Mouse (Mus musculus): ENCODE data around the gene Osbpl3. TPM values are rescaled to one million over a fixed set of nuclear protein-coding genes. Genes with fewer than 3 reads are reported as not detected.

Gene Osbpl3
- polyA plus RNA-seq, 1 experiment = 26.1 TPM

DNA sequence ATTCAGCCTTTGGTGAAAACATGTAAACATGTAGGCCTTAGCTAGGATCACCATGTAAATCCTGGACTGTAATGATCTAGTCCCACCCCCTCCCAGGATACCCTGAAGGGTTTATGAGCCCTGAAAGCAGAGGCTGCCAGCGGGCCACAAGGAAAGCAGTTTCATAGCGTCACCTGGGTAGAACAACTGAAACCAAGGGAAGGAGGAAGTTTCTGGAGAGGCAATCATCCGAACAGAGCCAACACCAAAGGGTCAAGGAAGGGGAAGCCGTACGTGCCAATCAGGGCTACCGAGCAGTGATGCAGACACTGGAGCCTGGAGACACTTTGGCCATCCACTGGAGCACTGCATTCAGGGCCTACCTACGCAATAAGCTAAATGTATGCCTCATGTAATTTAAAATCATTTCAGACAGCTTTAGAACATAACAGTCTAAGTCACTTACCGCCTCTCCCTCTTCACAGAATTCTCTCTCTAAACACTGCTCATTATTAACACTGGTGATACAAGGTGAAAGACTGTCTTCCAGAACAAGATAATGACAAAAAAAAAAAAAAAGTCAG is 70.5 kb downstream of the Osbpl3 start:
- H3K4me3 ChIP-seq (ENCODE audit: insufficient read depth, low read length) = no peak overlapping the region
- TF ChIP-seq POLR2A (IDR thresholded peaks at IDR 0.05; ENCODE audit: extremely low read depth, insufficient read depth, low read length) (no peak), CTCF (IDR thresholded peaks at IDR 0.05; ENCODE audit: extremely low read depth, insufficient read depth, low read length) (no peak)
- peaks cover 18% of the 10 kb centered on the region for H3K4me1 ChIP-seq (ENCODE audit: control insufficient read depth, insufficient read depth, low read length)
- H3K27ac ChIP-seq (ENCODE audit: insufficient read depth, low read length) = peak overlapping the region; percentile 20

DNA sequence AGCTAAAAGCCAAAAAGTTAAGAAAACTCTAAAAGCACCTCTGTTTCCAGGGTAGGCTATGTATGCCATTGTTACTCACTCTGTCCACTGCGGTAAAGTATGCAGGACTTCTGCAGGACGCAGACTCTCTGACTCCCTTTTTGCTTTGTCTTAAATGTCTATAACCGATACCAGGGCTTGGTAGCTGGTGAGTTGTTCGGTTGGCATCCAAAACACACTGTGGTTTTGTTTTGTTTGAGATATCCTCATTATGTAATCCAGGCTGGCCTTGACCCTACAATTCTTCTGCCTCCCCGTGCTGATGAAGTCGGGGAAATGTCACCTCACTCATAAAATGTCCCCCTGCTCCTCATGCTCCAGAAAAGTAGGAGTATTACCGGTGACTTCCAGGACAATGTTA is 73.3 kb downstream of the Osbpl3 start:
- TF ChIP-seq CTCF (IDR thresholded peaks at IDR 0.05; ENCODE audit: extremely low read depth, insufficient read depth, low read length) (no peak), POLR2A (IDR thresholded peaks at IDR 0.05; ENCODE audit: extremely low read depth, insufficient read depth, low read length) (no peak)
- no peak overlapping the region for H3K4me3 ChIP-seq (ENCODE audit: insufficient read depth, low read length)
- peaks cover 20% of the 10 kb centered on the region for H3K4me1 ChIP-seq (ENCODE audit: control insufficient read depth, insufficient read depth, low read length)
- H3K27ac ChIP-seq (ENCODE audit: insufficient read depth, low read length) = no peak overlapping the region

DNA sequence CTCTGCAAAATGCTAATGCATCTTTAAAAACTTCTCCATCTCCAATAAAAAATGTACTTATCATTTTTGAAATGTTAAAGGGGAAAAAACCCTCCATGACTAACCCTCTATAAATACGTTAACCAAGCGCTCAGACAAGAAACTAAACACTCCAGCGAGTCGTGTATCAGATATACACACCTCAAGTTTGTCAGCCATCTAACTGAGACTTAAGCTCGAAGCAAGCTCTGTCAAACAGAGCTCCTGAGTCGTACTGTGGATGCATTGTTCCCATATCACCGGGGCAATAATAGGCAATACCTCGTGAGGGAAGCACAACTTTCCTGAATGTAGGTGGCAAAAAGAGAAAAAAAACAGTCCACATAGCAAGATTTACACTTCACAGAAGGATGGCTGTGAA is 73.8 kb downstream of the Osbpl3 start:
- Histone ChIP-seq H3K4me3 (ENCODE audit: insufficient read depth, low read length) (no peak overlapping the region), H3K27ac (ENCODE audit: insufficient read depth, low read length) (no peak overlapping the region), H3K4me1 (ENCODE audit: control insufficient read depth, insufficient read depth, low read length) (peaks cover 20% of the 10 kb centered on the region)
- TF ChIP-seq POLR2A (IDR thresholded peaks at IDR 0.05; ENCODE audit: extremely low read depth, insufficient read depth, low read length) = no peak
- TF ChIP-seq CTCF (IDR thresholded peaks at IDR 0.05; ENCODE audit: extremely low read depth, insufficient read depth, low read length) = no peak

DNA sequence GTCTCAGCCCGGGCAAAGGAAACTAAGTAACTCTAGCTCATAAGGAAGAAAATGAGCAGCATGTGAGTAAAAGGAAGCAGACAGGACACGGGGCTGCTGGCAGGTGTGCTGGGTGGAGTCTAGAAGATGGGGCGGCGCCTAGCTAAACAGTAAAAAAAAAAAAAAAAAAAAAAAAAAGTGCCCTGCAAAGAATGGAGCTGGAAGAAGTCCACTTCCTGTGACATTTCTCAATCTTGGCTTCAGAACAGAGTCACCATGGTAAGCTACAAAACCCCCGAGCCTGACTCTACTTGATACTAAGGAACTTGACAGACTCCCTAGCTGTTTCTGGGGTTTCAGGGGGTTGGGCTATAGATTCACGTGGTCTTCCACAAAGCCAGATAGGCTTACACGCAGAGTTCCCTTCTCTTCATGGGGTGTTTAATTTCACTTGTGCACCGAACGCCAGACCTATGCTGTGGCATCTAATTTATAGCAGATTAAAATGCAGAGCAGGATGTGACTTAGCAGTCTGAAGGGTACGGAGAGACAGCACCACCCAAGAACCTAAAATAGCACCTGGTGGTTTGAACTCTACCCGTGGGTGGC is 74.4 kb downstream of the Osbpl3 start:
- no peak overlapping the region; the same call in 1 of the 2 replicates for H3K27ac ChIP-seq (ENCODE audit: insufficient read depth, low read length)
- no peak overlapping the region; the same call in 1 of the 2 replicates for H3K4me3 ChIP-seq (ENCODE audit: insufficient read depth, low read length)
- TF ChIP-seq POLR2A (IDR thresholded peaks at IDR 0.05; ENCODE audit: extremely low read depth, insufficient read depth, low read length) (no peak), CTCF (IDR thresholded peaks at IDR 0.05; ENCODE audit: extremely low read depth, insufficient read depth, low read length) (no peak)
- peaks cover 20% of the 10 kb centered on the region for H3K4me1 ChIP-seq (ENCODE audit: control insufficient read depth, insufficient read depth, low read length)

DNA sequence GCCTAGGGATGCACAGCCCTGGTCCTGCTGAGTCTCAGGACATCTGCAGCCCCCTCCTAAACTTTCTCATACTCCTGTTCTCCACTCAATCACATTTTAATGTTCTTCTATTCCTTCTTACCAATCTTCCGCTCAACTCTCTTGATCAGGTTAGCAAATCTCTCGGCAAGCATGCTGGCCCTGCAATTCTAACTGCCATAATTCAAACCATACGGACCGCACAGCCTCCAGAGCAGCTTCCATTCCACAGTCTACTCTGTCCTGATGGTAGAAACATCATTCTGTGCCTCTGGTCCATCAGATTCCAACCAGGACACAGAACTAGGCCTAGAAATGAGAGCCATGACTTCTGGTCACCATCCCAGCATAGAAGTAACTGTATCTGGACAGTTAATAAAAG is 76.3 kb downstream of the Osbpl3 start:
- Histone ChIP-seq H3K4me3 (ENCODE audit: insufficient read depth, low read length) (no peak overlapping the region), H3K4me1 (ENCODE audit: control insufficient read depth, insufficient read depth, low read length) (peaks cover 11% of the 10 kb centered on the region), H3K27ac (ENCODE audit: insufficient read depth, low read length) (0 out of 2 replicates have a peak overlapping the region, but pooled peaks have one; percentile 40)
- no peak for TF ChIP-seq POLR2A (IDR thresholded peaks at IDR 0.05; ENCODE audit: extremely low read depth, insufficient read depth, low read length)
- no peak for TF ChIP-seq CTCF (IDR thresholded peaks at IDR 0.05; ENCODE audit: extremely low read depth, insufficient read depth, low read length)

DNA sequence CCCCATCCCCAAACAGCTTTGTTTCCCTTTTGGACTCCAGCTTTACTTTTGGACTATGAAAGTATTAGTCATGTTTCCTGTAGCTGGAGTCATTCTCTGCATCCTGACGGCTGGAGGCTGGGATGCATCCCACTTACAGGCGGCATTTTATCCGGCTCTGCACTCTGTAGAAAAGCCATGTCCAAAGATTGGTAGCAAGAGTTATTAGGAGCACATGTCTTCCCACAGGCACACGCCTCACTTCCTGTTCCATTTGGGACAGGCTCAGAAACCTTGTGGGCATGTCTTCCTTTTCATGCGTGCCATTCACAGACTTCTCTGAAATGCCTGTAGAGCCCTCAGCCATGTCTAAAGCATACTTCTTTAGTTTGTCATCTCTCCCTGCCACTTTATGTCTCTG is 76.9 kb downstream of the Osbpl3 start:
- H3K27ac ChIP-seq (ENCODE audit: insufficient read depth, low read length) = peak overlapping the region; percentile 63; the same call in 1 of the 2 replicates
- no peak for TF ChIP-seq CTCF (IDR thresholded peaks at IDR 0.05; ENCODE audit: extremely low read depth, insufficient read depth, low read length)
- no peak for TF ChIP-seq POLR2A (IDR thresholded peaks at IDR 0.05; ENCODE audit: extremely low read depth, insufficient read depth, low read length)
- H3K4me1 ChIP-seq (ENCODE audit: control insufficient read depth, insufficient read depth, low read length) = peaks cover 11% of the 10 kb centered on the region
- no peak overlapping the region for H3K4me3 ChIP-seq (ENCODE audit: insufficient read depth, low read length)

DNA sequence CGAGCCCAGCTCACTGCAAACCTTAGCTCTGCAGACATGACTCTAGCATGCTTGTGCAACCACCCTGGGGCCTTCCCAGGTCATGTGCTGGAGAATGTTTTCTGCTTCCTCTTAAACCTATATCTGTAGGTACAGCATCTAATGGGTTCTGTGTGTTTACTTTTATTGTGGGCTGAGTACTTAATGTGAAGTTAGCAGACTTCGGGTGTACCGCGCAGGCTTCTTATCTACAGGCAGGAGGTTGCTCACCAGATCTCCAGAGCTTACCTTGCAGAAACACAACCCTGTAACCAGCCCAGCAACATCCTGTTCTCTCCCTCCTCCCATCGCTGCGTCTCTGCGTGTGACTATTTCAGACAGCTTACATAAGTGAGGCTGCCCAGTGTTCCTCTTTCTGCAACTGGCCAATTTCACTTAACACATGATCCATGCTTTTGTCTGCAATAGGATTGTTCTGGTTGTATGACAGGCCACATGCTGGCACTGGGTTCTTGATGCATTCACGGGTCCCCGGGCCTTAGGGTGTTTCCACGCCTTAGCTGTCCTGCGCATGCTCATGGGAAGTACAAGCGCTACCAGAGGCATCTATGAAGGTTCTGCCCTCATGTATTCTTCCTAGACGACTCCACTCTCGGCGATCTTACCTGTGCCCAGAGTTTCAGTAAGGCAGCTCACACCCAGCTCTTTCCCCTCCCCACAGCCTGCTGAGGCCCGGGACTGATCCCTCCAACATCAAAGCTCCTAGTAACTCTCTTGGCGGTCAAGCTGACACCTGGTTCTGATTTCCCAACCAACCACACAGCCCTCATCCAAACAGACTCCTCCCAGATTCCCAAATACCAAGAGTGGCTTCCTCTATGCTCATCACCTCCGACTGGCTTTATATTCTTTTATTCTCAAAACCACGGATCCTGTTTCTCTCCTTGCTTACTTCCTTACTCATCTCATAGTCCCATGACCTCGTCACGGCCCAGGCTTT is 78.0 kb downstream of the Osbpl3 start:
- TF ChIP-seq POLR2A (IDR thresholded peaks at IDR 0.05; ENCODE audit: extremely low read depth, insufficient read depth, low read length) (no peak), CTCF (IDR thresholded peaks at IDR 0.05; ENCODE audit: extremely low read depth, insufficient read depth, low read length) (no peak)
- peaks cover 13% of the 10 kb centered on the region for H3K4me1 ChIP-seq (ENCODE audit: control insufficient read depth, insufficient read depth, low read length)
- peak overlapping the region; percentile 63 for H3K27ac ChIP-seq (ENCODE audit: insufficient read depth, low read length)
- H3K4me3 ChIP-seq (ENCODE audit: insufficient read depth, low read length) = no peak overlapping the region

DNA sequence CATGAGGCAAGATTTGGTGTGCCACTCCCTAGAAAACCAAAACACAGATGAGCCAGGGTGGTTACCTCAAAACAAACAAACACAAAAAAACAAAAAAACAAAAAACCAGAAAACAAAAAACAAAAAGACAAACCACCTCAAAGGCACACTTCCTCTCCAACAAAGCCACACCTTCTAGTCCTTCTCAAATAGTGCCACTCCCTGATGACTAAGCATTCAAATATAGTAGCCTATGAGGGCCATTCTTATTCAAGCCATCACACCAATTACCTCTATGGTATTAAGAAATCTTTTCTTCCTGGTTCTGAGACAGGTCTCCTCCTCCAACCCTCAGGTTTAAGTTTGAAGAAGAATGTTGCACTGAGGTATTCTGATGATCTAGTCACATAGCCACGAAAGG is 79.3 kb downstream of the Osbpl3 start:
- Histone ChIP-seq H3K27ac (ENCODE audit: insufficient read depth, low read length) (no peak overlapping the region), H3K4me3 (ENCODE audit: insufficient read depth, low read length) (no peak overlapping the region), H3K4me1 (ENCODE audit: control insufficient read depth, insufficient read depth, low read length) (peaks cover 9% of the 10 kb centered on the region)
- TF ChIP-seq CTCF (IDR thresholded peaks at IDR 0.05; ENCODE audit: extremely low read depth, insufficient read depth, low read length) (no peak), POLR2A (IDR thresholded peaks at IDR 0.05; ENCODE audit: extremely low read depth, insufficient read depth, low read length) (no peak)

DNA sequence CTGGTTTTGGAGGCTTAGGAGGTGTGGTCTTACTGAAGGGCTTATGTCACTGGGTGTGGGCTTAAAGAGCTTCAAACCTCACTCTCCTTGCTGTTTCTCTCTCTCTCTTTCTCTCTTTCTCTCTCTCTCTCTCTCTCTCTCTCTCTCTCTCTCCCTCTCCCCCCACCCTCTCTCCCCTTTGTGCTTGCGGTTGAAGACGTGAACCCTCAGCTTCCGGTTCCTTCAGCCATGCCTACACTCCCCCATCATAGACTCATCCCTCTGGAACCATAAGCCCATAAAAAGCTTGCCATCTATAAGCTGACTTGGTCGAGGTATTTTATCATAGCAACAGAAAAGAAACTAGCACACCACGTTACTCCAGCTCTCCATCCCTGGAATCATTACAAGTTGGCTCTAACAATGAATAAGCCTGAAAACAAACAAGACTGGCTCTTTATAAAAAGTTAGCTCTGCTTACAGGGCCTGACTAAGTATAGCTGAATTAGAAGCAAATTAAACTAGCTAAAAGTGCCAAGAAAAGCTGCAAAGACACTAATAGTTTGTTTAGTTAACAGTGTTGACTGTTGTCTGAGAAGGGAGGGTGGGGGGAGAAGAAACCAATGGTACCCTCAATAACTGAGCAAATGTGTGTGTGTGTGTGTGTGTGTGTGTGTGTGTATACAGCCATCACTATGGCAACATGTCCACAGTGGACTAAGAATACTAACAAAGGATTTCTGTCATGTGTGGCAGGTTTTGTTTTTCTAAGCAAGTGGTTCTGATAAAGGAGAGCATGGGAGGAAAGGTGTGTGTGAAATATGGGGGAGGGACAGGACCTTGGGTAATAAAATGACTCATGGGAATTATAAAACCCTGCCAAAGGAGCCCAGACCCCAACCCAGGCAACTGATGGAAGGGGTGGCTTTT is 83.2 kb downstream of the Osbpl3 start:
- no peak overlapping the region for H3K27ac ChIP-seq (ENCODE audit: insufficient read depth, low read length)
- TF ChIP-seq CTCF (IDR thresholded peaks at IDR 0.05; ENCODE audit: extremely low read depth, insufficient read depth, low read length) (no peak), POLR2A (IDR thresholded peaks at IDR 0.05; ENCODE audit: extremely low read depth, insufficient read depth, low read length) (no peak)
- peaks cover 3% of the 10 kb centered on the region; the same call in 1 of the 2 replicates for H3K4me1 ChIP-seq (ENCODE audit: control insufficient read depth, insufficient read depth, low read length)

More for the DNA sequence above, 83.2 kb downstream of the Osbpl3 start:
- no peak overlapping the region for H3K4me3 ChIP-seq (ENCODE audit: insufficient read depth, low read length)

Data from cortical plate, adult 2 months (tissue).